Mouse (Mus musculus): ENCODE results near the gene Wbp2. TPM values are rescaled to one million over a fixed set of nuclear protein-coding genes. Genes with fewer than 3 reads are reported as not detected.
A peak's percentile ranks its signal among the peaks of the same experiment; 100 is the strongest.
"Not testable (repeated sequence)": the region's sequence is repeated elsewhere in the genome, so short reads cannot be mapped to it uniquely, and the experiment has no call there.

Gene Wbp2
- total RNA-seq, 1 experiment from 2014 or later = 93.6 TPM

- ATAC-seq (ENCODE audit: extremely low read depth, insufficient number of reproducible peaks, low FRiP score, poor library complexity, severe bottlenecking) = no peak
Measured at GRCm38 (mm10) chr11:116095573-116095972, 8.8 kb upstream of the Wbp2 start.

DNA sequence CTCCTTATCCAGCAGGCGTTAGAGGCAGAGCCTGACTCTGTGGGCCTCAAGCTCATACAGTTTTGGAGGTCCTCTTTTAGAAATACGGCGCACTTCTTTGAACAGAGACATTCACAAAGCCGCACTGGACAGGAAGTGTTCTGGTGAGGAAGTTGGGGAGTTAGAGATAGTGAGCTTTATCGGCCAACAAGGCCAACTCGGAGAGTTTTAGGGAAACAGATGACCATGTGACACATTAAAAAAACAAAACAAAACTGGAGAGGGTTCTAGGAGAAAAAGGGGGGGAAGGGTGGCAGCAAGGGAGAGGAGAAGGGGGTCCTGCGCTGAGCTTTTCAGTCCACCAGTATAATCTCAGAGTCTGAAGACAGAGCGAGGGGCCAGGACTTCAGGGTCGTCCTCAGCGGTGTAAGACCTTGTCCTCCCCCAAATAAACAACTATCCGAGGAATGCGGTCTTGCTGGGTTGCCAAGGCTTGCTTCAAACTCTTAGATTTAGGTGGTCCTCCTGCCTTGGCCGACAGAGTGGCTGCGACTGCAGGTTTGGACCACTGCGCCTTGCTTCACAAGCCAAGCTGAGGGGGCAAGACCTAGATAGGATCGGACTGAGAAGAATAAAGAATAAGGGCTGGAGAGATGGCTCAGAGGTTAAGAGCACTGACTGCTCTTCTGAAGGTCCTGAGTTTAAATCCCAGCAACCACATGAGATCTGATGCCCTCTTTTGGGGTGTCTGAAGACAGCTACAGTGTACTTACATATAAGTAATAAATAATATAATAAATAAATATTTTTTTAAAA lies 7.2 kb upstream of the Wbp2 start:
- no peak for ATAC-seq (ENCODE audit: extremely low read depth, insufficient number of reproducible peaks, low FRiP score, poor library complexity, severe bottlenecking)

GRCm38 (mm10) chr11:116092959-116093358 lies 6.2 kb upstream of the Wbp2 start:
- ATAC-seq (ENCODE audit: extremely low read depth, insufficient number of reproducible peaks, low FRiP score, poor library complexity, severe bottlenecking) = not testable (repeated sequence)

- no peak for ATAC-seq (ENCODE audit: extremely low read depth, insufficient number of reproducible peaks, low FRiP score, poor library complexity, severe bottlenecking)
Measured at GRCm38 (mm10) chr11:116091591-116091990, 4.8 kb upstream of the Wbp2 start.

DNA sequence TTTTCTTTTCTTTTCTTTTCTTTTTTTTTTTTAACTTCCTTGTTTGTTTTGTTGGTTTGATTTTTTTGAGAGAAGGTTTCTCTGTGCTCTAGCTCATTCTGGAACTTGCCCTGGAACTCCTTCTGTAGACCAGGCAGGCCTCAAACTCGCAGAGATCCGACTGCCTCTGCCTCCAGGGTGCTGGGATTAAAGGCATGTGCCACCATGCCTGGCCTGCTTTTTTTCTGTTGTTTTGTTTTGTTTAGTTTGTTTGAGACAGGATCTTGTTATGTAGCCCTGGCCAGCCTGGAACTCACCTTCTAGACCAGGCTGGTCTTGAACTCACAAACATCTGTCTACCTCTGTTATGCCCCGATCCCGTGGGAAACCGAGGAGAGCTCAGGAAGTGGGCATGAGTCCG lies 2.8 kb upstream of the Wbp2 start:
- ATAC-seq (ENCODE audit: extremely low read depth, insufficient number of reproducible peaks, low FRiP score, poor library complexity, severe bottlenecking) = no peak

DNA sequence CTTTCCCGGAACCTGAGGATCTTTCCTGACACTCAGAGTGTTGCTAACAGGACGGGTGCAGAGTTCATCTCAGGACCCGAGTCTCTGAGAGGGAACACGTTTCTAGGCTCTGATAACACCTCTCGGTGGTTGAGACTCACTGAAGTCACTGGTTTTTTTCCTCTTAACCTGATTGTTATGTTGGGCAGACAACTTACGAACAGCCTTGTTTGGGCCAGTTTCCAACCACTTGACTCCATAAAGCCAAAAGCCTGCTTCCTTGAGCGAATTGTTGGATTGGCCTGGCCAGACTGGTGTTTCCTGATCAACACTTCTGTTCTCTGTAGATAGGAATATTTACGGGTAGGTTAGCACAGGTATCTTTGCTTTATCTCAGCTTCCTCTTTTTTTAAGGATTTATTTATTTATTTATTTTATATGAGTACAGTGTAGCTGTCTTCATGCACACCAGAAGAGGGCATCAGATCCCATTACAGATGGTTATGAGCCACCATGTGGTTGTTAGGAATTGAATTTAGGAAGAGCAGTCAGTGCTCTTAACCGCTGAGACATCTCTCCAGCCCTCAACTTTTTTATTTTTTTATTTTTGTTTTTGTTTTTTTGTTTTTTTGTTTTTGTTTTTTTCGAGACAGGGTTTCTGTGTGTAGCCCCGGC lies 2.1 kb upstream of the Wbp2 start:
- no peak for ATAC-seq (ENCODE audit: extremely low read depth, insufficient number of reproducible peaks, low FRiP score, poor library complexity, severe bottlenecking)

GRCm38 (mm10) chr11:116088188-116088587 lies 1.4 kb upstream of the Wbp2 start:
- no peak for ATAC-seq (ENCODE audit: extremely low read depth, insufficient number of reproducible peaks, low FRiP score, poor library complexity, severe bottlenecking)

- peak; percentile 50 for ATAC-seq (ENCODE audit: extremely low read depth, insufficient number of reproducible peaks, low FRiP score, poor library complexity, severe bottlenecking)
Measured at GRCm38 (mm10) chr11:116087194-116088130, 667 bp upstream of the Wbp2 start.

DNA sequence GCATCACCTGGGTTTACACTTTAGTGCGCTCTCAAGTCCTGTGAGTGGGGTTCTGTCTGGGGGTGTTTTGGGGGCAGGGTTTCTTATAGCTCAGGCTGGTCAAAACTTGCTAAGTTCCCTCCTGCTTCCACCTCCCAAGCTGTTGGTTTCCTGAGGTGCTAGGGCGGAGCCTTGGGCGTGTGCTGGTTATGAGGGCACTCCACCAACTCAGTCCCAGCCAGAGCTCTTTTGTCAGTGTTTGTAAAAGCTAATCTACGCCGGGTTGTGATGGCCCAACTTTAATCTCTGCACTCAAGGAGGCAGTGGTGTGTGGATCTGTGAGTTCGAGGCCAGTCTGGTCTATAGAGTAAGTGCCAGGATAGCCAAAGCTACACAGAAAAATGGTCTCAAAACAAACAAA lies 2.6 kb downstream of the Wbp2 start:
- ATAC-seq (ENCODE audit: extremely low read depth, insufficient number of reproducible peaks, low FRiP score, poor library complexity, severe bottlenecking) = no peak

DNA sequence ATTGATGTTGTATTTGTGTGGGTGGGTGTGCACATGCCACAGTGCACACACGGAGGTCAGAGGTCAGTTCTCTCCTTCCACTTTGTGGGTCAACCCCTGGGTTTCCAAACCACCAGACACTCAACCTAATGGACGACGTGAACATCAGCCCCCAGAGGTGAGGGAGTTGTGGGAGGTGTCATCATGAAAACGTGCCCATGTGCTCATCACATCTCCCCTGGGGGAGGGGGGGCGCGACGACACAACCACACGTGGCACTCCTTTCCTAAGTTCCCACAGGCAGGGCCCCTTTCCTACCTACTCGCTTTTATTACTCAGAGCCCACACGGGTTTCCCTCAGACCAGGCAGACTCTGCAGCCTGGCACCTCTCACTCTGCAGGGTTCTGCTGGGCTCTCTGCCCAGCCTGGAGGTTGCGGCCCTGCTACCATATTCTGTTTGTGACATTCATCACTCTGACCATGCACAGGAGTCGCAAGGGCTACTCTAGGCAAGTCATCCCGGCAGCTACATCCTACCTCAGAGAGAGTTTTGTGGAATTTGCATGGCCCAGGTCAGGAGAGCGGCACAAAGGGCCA lies 3.6 kb downstream of the Wbp2 start:
- no peak for ATAC-seq (ENCODE audit: extremely low read depth, insufficient number of reproducible peaks, low FRiP score, poor library complexity, severe bottlenecking)

DNA sequence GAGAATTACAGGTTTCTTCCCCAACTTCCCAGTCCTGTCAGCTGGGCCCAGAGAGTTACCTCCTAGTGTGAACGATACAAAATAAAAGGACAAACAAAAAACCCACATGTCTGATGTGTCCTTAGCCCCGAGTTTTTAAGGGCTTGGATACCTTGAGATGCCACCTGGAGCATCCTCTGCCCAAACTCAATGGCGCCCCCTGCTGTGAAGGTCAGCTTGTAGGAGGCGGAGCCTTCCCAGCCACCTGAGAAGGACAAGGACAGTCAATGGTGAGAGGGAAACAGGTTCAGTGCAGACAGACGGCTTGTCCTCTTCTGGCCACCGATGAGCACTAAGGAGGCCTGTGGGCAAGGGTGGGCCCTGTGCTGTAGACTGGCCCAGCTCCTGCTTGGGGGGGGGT lies 5.7 kb downstream of the Wbp2 start:
- no peak for ATAC-seq (ENCODE audit: extremely low read depth, insufficient number of reproducible peaks, low FRiP score, poor library complexity, severe bottlenecking)

- no peak for ATAC-seq (ENCODE audit: extremely low read depth, insufficient number of reproducible peaks, low FRiP score, poor library complexity, severe bottlenecking)
Measured at GRCm38 (mm10) chr11:116079511-116079910, 7.3 kb downstream of the Wbp2 start.

DNA sequence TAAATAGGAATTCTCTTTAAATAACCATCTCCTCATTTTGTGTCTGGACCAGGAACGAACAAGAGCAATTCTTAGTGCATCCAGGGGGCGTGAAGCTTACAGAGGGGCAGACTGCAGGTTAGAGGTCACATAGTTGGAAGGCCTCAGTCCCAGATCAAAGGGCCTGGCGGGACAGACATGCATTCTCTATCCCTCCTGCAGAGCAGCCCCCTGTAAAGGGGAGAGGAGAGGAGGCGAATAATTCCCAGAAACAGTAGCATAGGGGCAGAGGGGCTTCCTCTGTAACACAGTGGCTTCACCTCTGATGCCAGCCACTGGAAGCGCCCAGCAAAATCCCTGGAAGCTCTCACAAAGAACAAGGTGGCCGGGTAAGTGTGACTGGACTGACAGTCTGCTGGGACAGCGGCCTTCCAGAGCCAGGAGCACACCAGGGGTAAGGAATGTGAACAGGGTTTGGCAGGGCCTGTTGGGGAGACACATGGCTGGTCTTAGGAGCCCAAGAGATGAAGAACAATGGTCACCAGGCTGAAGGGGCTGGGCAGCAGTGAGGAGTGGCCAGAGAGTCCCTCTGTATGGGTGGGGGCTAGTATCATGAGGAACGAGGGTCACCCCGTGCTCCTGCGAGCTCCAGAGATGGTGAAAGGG lies 8.0 kb downstream of the Wbp2 start:
- no peak for ATAC-seq (ENCODE audit: extremely low read depth, insufficient number of reproducible peaks, low FRiP score, poor library complexity, severe bottlenecking)

- ATAC-seq (ENCODE audit: extremely low read depth, insufficient number of reproducible peaks, low FRiP score, poor library complexity, severe bottlenecking) = peak; percentile 65
Measured at GRCm38 (mm10) chr11:116078221-116078620, 8.6 kb downstream of the Wbp2 start.

DNA sequence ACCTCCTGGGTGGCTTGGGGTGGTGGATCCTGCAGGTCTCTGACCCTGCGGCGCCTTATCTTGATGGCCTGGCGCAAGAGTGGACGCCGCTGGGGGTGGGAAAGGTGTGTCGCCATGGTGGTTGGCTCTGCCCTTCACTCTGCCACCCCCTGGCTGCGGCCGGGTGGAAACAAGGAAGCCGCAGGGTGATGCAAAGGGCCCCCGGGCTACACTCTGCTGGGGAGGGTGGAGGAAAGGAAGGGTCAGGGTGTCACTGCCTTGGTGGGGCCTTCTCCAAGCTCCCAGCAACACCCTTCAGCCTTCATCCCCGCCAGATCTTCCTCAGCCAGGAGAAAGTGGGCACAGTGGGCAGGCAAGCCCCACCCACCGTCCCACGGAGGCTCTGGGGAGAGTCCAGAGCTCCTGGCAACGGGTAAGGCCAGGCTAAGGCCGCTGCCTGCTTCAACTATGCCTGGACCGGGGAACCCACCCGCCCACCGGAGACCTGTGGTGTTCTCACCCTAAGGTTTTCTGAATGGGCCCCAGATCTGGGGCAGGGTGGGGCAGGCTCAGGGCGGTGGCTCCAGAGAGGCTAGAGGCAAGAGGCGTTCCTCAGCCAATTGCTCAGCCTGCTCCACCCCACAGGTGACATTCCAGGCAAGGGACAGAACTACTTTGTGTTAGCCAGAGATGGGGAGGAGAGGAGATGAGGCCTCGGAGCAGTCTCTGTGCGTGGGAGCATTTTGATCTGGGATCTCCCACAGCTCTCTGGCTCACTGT lies 9.2 kb downstream of the Wbp2 start, which contains the start of gene Unc13d:
Unc13d (minus strand) TSS at position 516 of the 759 bp plus-strand sequence.
- ATAC-seq (ENCODE audit: extremely low read depth, insufficient number of reproducible peaks, low FRiP score, poor library complexity, severe bottlenecking) = peak; percentile 66

DNA sequence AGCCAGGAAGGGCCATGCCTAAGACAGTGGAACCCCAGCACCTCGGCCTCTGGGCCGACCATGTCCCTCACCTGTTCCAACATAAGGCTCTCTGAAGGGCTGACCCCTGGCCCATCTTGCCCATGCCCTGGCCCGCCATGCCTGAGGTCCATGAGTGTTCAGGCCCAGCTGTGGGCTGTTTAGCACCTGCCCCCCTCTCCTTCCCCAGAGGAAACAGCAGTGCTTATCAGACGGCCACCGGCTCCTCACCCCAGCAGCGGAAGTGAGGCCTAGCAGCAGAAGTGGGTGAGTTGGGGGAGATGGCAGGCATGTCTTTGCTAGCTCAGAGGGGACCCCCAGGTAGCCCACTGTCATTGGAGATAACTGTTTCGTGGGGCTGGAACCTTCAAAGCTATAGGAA lies 10.0 kb downstream of the Wbp2 start:
- no peak for ATAC-seq (ENCODE audit: extremely low read depth, insufficient number of reproducible peaks, low FRiP score, poor library complexity, severe bottlenecking)

- ATAC-seq (ENCODE audit: extremely low read depth, insufficient number of reproducible peaks, low FRiP score, poor library complexity, severe bottlenecking) = no peak
Measured at GRCm38 (mm10) chr11:116076266-116076540, 10.6 kb downstream of the Wbp2 start.

- ATAC-seq (ENCODE audit: extremely low read depth, insufficient number of reproducible peaks, low FRiP score, poor library complexity, severe bottlenecking) = no peak
Measured at GRCm38 (mm10) chr11:116075539-116076265, 11.1 kb downstream of the Wbp2 start.

All from neutrophil, adult 5-6 weeks (primary cell).